Mouse (Mus musculus) spleen, adult 2 months (tissue): ENCODE data around the gene Wdr74.

Experiments
- CTCF ChIP-seq: fragments of 200-500 bp; IDR thresholded peaks from 2 replicates; pipeline ENCODE4 v1.5.1; 2011; ENCODE audit warnings: mild to moderate bottlenecking, inconsistent platforms; ENCODE audit not compliant: insufficient read depth, insufficient read length, insufficient replicate concordance; ENCODE audit errors: extremely low read depth
- POLR2A ChIP-seq: fragments of 200-500 bp; IDR thresholded peaks from 2 replicates; pipeline ENCODE4 v1.6.1; 2011; ENCODE audit warnings: low read depth, low read length, inconsistent platforms

- no peak for TF ChIP-seq CTCF
- TF ChIP-seq POLR2A, result no peak
Measured at GRCm38 (mm10) chr19:8763276-8763675, 27.6 kb downstream of the Wdr74 start.
